Mouse (Mus musculus) heart, embryonic 16.5 days (tissue): ENCODE results near the gene Rln3. TPM values are rescaled to one million over a fixed set of nuclear protein-coding genes. Genes with fewer than 3 reads are reported as not detected.

ENCODE experiments used
- ATAC-seq: fragments of 200-750 bp; cut with Nextera tagmentation; replicated peaks from 2 replicates; pipeline ENCODE4 v1.8.0; 2017; ENCODE audit warnings: moderate number of reproducible peaks; ENCODE audit not compliant: insufficient read depth, low FRiP score; ENCODE audit errors: extremely low read depth
- H3K27ac ChIP-seq: fragments of 300-500 bp; sonication (generic); 2 replicates; pipeline ENCODE4 v1.5.1; 2014; ENCODE audit warnings: mild to moderate bottlenecking, low read length, control low read depth, moderate library complexity
- H3K27me3 ChIP-seq: fragments of 300-500 bp; sonication (generic); 2 replicates; pipeline ENCODE4 v1.6.1; 2014; ENCODE audit warnings: low read length, mixed read lengths; ENCODE audit not compliant: control insufficient read depth, insufficient read depth
- H3K36me3 ChIP-seq: fragments of 300-500 bp; sonication (generic); 2 replicates; pipeline ENCODE4 v1.6.1; 2014; ENCODE audit not compliant: control insufficient read depth, insufficient read depth
- H3K4me1 ChIP-seq: fragments of 300-500 bp; sonication (generic); 2 replicates; pipeline ENCODE4 v1.6.1; 2014; ENCODE audit warnings: low read length, mixed read lengths; ENCODE audit not compliant: control insufficient read depth, insufficient read depth
- H3K4me2 ChIP-seq: fragments of 300-500 bp; sonication (generic); 2 replicates; pipeline ENCODE4 v1.6.1; 2014; ENCODE audit warnings: low read depth, mild to moderate bottlenecking, control low read depth, low read length
- H3K4me3 ChIP-seq: fragments of 300-500 bp; sonication (generic); 2 replicates; pipeline ENCODE4 v1.5.1; 2014; ENCODE audit warnings: mild to moderate bottlenecking, control low read depth, low read length
- H3K9ac ChIP-seq: fragments of 300-500 bp; sonication (generic); 2 replicates; pipeline ENCODE4 v1.6.1; 2014; ENCODE audit warnings: low read length, control low read depth
- H3K9me3 ChIP-seq: fragments of 300-500 bp; sonication (generic); replicated peaks from 2 replicates; pipeline ENCODE4 v1.6.1; 2016; ENCODE audit warnings: low read length; ENCODE audit not compliant: control insufficient read depth
- WGBS: fragments of 180-500 bp; shearing (Covaris S2); extraction: QIAGEN DNeasy Blood & Tissue Kit; methylation state at CpG from one replicate; pipeline ENCODE4 v1.1.7; 2014; 5-methylcytosine and 5-hydroxymethylcytosine counted together
- polyA plus RNA-seq: library from polyadenylated mRNA; unstranded; fragments of >200 nt; fragmentation: Nextera tagmentation; extraction: Ambion mirVana; gene quantifications from 2 replicates; pipeline ENCODE4 v1.2.1, GENCODE M21; 2015

Gene Rln3
- polyA plus RNA-seq, 1 experiment from 2014 or later, result 0.24 TPM

DNA sequence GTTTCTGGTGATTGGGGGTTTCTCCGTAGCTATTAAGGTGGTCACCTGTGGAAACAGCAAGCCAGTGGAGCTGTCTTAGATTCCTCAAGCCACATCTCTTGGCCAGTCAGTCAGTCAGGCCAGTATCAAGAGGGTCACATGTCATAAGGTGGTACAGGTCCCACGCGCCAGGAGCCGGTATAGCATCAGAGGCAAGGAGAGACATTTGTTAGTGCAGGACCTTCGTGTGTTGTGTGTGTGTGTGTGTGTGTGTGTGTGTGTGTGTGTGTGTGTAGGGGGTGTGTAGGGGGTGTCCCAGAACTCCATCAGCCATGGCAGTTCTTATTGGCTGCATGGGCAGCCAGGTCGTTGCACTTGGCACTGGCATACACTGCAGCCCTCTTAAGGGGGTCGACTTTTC is 23.1 kb upstream of the Rln3 start:
- WGBS, result 69% methylated on average over 7 of the region's 7 CpGs
- ATAC-seq, result no peak
- H3K9me3 ChIP-seq, result no peaks in the 10 kb centered on the region
- H3K27me3 ChIP-seq, result no peaks in the 10 kb centered on the region
- no peak overlapping the region for H3K9ac ChIP-seq
- no peaks in the 10 kb centered on the region for H3K36me3 ChIP-seq
- peak overlapping the region; percentile 85; the same call in 1 of the 2 replicates for H3K4me3 ChIP-seq
- H3K4me1 ChIP-seq, result peaks cover 47% of the 10 kb centered on the region
- H3K27ac ChIP-seq, result peak overlapping the region; percentile 5
- peak overlapping the region; percentile 63 for H3K4me2 ChIP-seq

- peak; percentile 66 for ATAC-seq
- Histone ChIP-seq H3K36me3 (no peaks in the 10 kb centered on the region), H3K9me3 (no peaks in the 10 kb centered on the region), H3K9ac (peak overlapping the region; percentile 85), H3K4me3 (peak overlapping the region; percentile 85), H3K4me1 (peaks cover 47% of the 10 kb centered on the region), H3K27me3 (no peaks in the 10 kb centered on the region), H3K27ac (peak overlapping the region; percentile 97), H3K4me2 (peak overlapping the region; percentile 63)
- under 1% methylated on average over 57 of the region's 58 CpGs for WGBS
Measured at GRCm38 (mm10) chr8:84067047-84067573, 22.3 kb upstream of the Rln3 start.

GRCm38 (mm10) chr8:84066291-84066930 is 21.6 kb upstream of the Rln3 start, which contains the start of gene Rfx1:
Gene Rfx1, plus strand, starts transcription at chr8:84066834.
- peak within 1 kb of the TSS; percentile 97 for H3K27ac ChIP-seq
- under 1% methylated on average over 51 of the region's 51 CpGs for WGBS
- no peaks in the 10 kb centered on the region for H3K27me3 ChIP-seq
- H3K9me3 ChIP-seq, result no peaks in the 10 kb centered on the region
- H3K4me3 ChIP-seq, result peak within 1 kb of the TSS; percentile 85
- peak; percentile 96 for ATAC-seq
- peak within 1 kb of the TSS; percentile 87 for H3K9ac ChIP-seq
- peak within 1 kb of the TSS; percentile 81 for H3K4me2 ChIP-seq
- no peaks in the 10 kb centered on the region for H3K36me3 ChIP-seq
- peaks cover 43% of the 10 kb centered on the region for H3K4me1 ChIP-seq

DNA sequence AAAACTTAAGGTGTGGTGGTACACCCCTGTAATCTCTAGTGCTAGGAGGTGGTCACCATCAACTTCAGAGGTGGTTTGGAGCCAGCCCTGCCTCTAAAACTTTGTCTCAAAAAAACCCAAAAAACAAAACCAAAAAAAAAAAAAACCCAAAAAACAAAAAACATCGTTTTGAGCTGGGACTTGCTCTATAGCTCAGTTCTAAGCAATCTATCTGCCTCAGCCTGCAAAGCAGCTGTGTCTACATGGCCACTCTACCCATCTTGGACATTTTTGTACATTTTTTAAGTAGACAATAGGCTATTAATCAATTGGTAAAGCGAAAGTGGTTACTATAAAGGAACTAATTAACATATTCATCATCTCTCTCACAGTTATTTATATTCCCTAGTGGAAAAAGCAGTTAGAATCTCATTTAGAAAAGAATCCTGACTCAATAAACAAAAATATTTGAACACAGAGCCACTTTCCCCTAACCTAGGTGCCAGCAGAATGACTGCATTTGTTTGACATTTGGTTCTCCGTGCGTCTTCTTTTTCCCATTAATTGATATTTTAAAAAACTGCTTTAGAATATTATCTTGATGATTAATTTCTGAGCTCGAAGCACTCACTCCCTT is 20.8 kb upstream of the Rln3 start:
- peak overlapping the region; percentile 87 for H3K9ac ChIP-seq
- WGBS, result 27% methylated on average over 5 of the region's 5 CpGs
- peak overlapping the region; percentile 81 for H3K4me2 ChIP-seq
- H3K36me3 ChIP-seq, result no peaks in the 10 kb centered on the region
- no peaks in the 10 kb centered on the region for H3K9me3 ChIP-seq
- no peak for ATAC-seq
- no peaks in the 10 kb centered on the region for H3K27me3 ChIP-seq
- peak overlapping the region; percentile 90 for H3K27ac ChIP-seq
- peak overlapping the region; percentile 85 for H3K4me3 ChIP-seq
- H3K4me1 ChIP-seq, result peaks cover 35% of the 10 kb centered on the region

GRCm38 (mm10) chr8:84065037-84065436 is 20.2 kb upstream of the Rln3 start, which contains the start of gene Gm10643:
Gene Gm10643, minus strand, starts transcription at chr8:84065137.
- Histone ChIP-seq H3K27me3 (no peaks in the 10 kb centered on the region), H3K4me3 (peak within 1 kb of the TSS; percentile 85), H3K4me2 (peak within 1 kb of the TSS; percentile 81), H3K36me3 (no peaks in the 10 kb centered on the region), H3K9ac (peak within 1 kb of the TSS; percentile 87), H3K9me3 (no peaks in the 10 kb centered on the region), H3K4me1 (peaks cover 31% of the 10 kb centered on the region), H3K27ac (peak within 1 kb of the TSS; percentile 90)
- WGBS, result 95% methylated on average over 1 of the region's 1 CpGs
- ATAC-seq, result no peak

DNA sequence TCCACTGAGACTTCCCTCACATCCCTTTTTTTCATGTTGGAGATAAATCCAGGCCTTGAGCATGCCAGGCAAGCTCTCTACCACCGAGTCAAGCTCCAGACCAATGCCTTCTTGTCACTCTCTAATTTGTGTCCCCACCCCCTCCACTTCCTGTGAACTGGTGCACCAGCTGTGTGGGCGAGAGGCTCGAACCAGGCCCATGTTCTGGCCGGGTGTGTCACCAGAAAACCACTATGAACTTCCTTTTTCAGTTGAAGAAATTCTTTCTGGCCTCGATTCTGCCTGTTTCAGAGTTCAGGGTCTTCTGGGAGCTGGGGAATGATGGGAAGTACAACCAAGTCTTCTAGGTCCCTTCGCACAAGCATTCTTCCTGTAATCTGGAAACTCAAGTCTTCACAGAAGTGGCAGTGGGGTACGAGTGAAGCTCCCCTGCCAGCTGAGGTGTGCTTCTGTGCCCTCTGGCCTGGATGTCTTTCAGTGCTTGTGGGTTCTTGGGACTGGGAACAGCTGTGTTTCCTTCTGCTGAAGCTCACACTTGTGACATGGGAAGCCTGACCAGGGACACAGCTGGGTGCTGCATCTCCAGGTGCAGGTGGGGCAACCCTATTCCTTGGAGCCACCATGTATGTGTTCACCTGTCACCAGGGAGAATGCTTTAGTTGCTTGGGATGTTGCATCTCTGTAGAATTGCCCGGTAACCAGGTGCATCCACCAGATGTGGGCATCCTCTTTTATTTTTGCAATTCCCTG is 19.2 kb upstream of the Rln3 start:
- Histone ChIP-seq H3K9me3 (no peaks in the 10 kb centered on the region), H3K9ac (0 out of 2 replicates have a peak overlapping the region, but pooled peaks have one; percentile 12), H3K27ac (peak overlapping the region; percentile 66), H3K4me1 (peaks cover 22% of the 10 kb centered on the region), H3K4me3 (no peak overlapping the region), H3K27me3 (no peaks in the 10 kb centered on the region), H3K4me2 (no peak overlapping the region), H3K36me3 (no peaks in the 10 kb centered on the region)
- ATAC-seq, result no peak
- 59% methylated on average over 8 of the region's 8 CpGs for WGBS

DNA sequence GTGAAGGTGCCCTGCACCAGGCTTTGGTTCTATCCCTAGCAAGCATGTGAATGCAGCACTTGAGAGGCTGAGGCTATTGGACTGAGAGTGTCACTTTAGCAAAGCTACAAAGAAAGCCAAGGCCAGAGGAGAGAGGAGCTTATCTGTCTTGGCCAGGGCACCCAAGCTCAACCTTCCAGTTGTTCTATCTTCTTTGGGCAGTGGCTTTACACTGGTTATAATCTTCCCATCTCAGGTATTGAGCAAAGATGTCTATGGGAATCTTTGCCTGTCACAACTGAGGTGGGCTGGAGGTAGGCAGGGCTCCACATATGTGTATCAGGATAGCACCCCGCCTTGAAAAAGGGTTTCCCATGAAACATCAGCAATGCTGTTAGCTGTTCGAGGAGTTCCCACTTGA is 15.4 kb upstream of the Rln3 start:
- H3K4me1 ChIP-seq, result peaks cover 2% of the 10 kb centered on the region; the same call in 1 of the 2 replicates
- H3K36me3 ChIP-seq, result no peaks in the 10 kb centered on the region
- no peaks in the 10 kb centered on the region for H3K27me3 ChIP-seq
- ATAC-seq, result no peak
- H3K4me2 ChIP-seq, result no peak overlapping the region
- no peak overlapping the region for H3K27ac ChIP-seq
- H3K4me3 ChIP-seq, result no peak overlapping the region
- 80% methylated on average over 2 of the region's 2 CpGs for WGBS
- no peaks in the 10 kb centered on the region for H3K9me3 ChIP-seq
- H3K9ac ChIP-seq, result no peak overlapping the region

DNA sequence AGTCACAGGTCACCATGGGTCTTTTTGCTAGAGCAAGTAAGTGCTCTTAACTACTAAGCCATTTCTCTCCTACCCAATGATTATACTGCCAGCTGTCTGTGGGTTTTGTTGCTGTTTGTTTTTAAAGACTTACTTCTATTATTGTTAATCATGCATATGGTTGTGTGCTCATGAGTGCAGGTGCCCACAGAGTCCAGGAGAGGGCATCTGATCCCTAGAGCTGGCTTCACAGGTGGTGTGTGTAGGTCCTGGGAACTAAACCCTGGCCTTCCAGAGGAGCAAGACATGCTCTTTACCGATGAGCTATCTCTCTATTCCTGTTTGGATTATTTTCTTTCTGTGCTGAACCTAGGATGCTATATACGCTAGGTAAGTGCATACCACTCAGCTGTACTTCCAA is 14.4 kb upstream of the Rln3 start:
- no peak overlapping the region for H3K9ac ChIP-seq
- ATAC-seq, result no peak
- H3K4me3 ChIP-seq, result no peak overlapping the region
- no peaks in the 10 kb centered on the region for H3K9me3 ChIP-seq
- H3K27me3 ChIP-seq, result no peaks in the 10 kb centered on the region
- no peaks in the 10 kb centered on the region for H3K36me3 ChIP-seq
- no peaks in the 10 kb centered on the region; the same call in 1 of the 2 replicates for H3K4me1 ChIP-seq
- no peak overlapping the region for H3K27ac ChIP-seq
- no peak overlapping the region for H3K4me2 ChIP-seq
- WGBS, result 92% methylated on average over 2 of the region's 2 CpGs
